Mouse (Mus musculus) stomach, postnatal 0 days (tissue): ENCODE measurements around the gene Txlna.
A peak's percentile ranks its signal among the peaks of the same experiment; 100 is the strongest.

ENCODE experiments used
- CTCF ChIP-seq: IDR thresholded peaks from 2 replicates; pipeline ENCODE4 v1.5.1; 2016; ENCODE audit warnings: antibody characterized with exemption, low read depth, mild to moderate bottlenecking, moderate library complexity
- EP300 ChIP-seq: optimal IDR thresholded peaks from 2 replicates; pipeline ENCODE3; 2016; ENCODE audit warnings: antibody characterized with exemption

- TF ChIP-seq EP300 = no peak
- TF ChIP-seq CTCF = peak; percentile 33; the same call in 1 of the 2 replicates
Measured at GRCm38 (mm10) chr4:129618786-129619691, 21.8 kb downstream of the Txlna start, which contains the start of gene Iqcc.
